Mouse (Mus musculus) adrenal gland, postnatal 4 days (tissue): Measurements from ENCODE around the gene Prr7. TPM values are rescaled to one million over a fixed set of nuclear protein-coding genes. Genes with fewer than 3 reads are reported as not detected.
A peak's percentile ranks its signal among the peaks of the same experiment; 100 is the strongest.

Source experiments
- DNase-seq, 2 experiments: peaks; one replicate each; pipeline ENCODE4 v3.0.0; 2021 to 2022; ENCODE audit warnings: low spot score in 2 of 2, mixed read lengths in 2 of 2
- total RNA-seq, 2 experiments: library from RNA; stranded (reverse); gene quantifications; 2 replicates each; pipeline ENCODE4 v1.2.3; 2021

The Prr7 gene
- total RNA-seq, 2 experiments from 2014 or later = 6.4 to 8.0 TPM

GRCm38 (mm10) chr13:55448131-55448530, 15.9 kb upstream of the Prr7 start:
- no peak for DNase-seq

- DNase-seq = no peak
These were observed 14.9 kb upstream of the Prr7 start for GRCm38 (mm10) chr13:55449205-55449604.

GRCm38 (mm10) chr13:55449679-55450441, 14.2 kb upstream of the Prr7 start:
- no peak for DNase-seq

GRCm38 (mm10) chr13:55450511-55450980, 13.5 kb upstream of the Prr7 start:
- peak in 1 of 2 experiments; percentile 50 for DNase-seq

- DNase-seq = no peak
These were observed 12.8 kb upstream of the Prr7 start for GRCm38 (mm10) chr13:55451296-55451695.

- no peak for DNase-seq
These were observed 12.1 kb upstream of the Prr7 start for GRCm38 (mm10) chr13:55451785-55452549.

- DNase-seq = no peak
These were observed 1.1 kb upstream of the Prr7 start for GRCm38 (mm10) chr13:55462965-55463364.

- no peak for DNase-seq
These were observed 554 bp upstream of the Prr7 start for GRCm38 (mm10) chr13:55463399-55464026.

- no peak for DNase-seq
These were observed 1.1 kb downstream of the Prr7 start for GRCm38 (mm10) chr13:55465184-55465583.

- no peak for DNase-seq
These were observed 1.9 kb downstream of the Prr7 start for GRCm38 (mm10) chr13:55465830-55466440.

- no peak for DNase-seq
These were observed 4.9 kb downstream of the Prr7 start for GRCm38 (mm10) chr13:55468851-55469560.

GRCm38 (mm10) chr13:55470372-55470771, 6.3 kb downstream of the Prr7 start:
- no peak for DNase-seq

- DNase-seq = peak; percentile 67 to 74
These were observed 7.2 kb downstream of the Prr7 start for GRCm38 (mm10) chr13:55471156-55471818.

- no peak for DNase-seq
These were observed 7.7 kb downstream of the Prr7 start for GRCm38 (mm10) chr13:55471819-55472131.

GRCm38 (mm10) chr13:55472132-55473022, 8.3 kb downstream of the Prr7 start:
- no peak for DNase-seq

- no peak for DNase-seq
These were observed 9.2 kb downstream of the Prr7 start for GRCm38 (mm10) chr13:55473076-55473831.

GRCm38 (mm10) chr13:55473961-55474360, 9.9 kb downstream of the Prr7 start:
- DNase-seq = no peak

GRCm38 (mm10) chr13:55474621-55475069, 10.6 kb downstream of the Prr7 start:
- no peak for DNase-seq
